Mouse (Mus musculus) E14TG2a.4 (cell line): ENCODE data around the gene Wwox.

Source experiments
- H3K27me3 ChIP-seq: 2 replicates; pipeline ENCODE4 v1.6.1; 2014; ENCODE audit warnings: low read length, control low read depth; ENCODE audit not compliant: insufficient read depth
- H3K36me3 ChIP-seq: 2 replicates; pipeline ENCODE4 v1.6.1; 2014; ENCODE audit warnings: low read length, control low read depth; ENCODE audit not compliant: insufficient read depth
- H3K4me1 ChIP-seq: replicated peaks from 2 replicates; pipeline ENCODE4 v1.6.1; 2014; ENCODE audit warnings: low read depth, low read length, control low read depth
- H3K4me3 ChIP-seq: replicated peaks from 2 replicates; pipeline ENCODE4 v1.5.1; 2014; ENCODE audit warnings: mild to moderate bottlenecking, low read length
- H3K9me3 ChIP-seq: 2 replicates; pipeline ENCODE4 v1.6.1; 2014; ENCODE audit warnings: low read length, control low read depth
- CTCF ChIP-seq: conservative IDR thresholded peaks from 2 replicates; pipeline ENCODE4 v1.5.1; 2014; ENCODE audit warnings: low read length
- NANOG ChIP-seq: IDR thresholded peaks from 2 replicates; pipeline ENCODE4 v1.6.1; 2014; ENCODE audit warnings: borderline replicate concordance, low read length, mixed read lengths
- POU5F1 ChIP-seq: IDR thresholded peaks from 2 replicates; pipeline ENCODE4 v1.6.1; 2014; ENCODE audit warnings: low read length, borderline replicate concordance

Gene Wwox

DNA sequence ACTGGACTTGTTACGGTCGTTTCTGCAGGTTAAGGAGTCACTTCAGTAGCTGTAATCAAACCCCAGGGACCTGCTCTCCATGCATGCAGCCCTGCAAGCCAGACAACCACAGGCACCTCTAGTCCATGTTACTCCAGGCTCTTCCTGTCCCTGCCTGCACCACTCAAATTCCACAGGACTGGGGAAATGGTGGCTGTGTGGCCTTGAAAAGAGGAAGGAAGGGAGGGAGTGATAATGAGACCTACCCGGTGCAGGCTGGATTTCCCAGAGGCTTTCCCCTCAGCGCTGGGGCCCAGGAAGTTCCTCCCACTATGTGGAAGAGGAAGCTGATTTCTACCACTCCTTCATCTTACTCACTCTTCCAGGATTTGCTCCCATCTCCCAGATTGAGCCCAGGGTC, 868.0 kb downstream of the Wwox start:
- H3K4me3 ChIP-seq = no peak overlapping the region
- no peaks in the 10 kb centered on the region for H3K4me1 ChIP-seq
- H3K36me3 ChIP-seq = no peaks in the 10 kb centered on the region
- H3K27me3 ChIP-seq = no peaks in the 10 kb centered on the region
- peaks cover 7% of the 10 kb centered on the region; the same call in 1 of the 2 replicates for H3K9me3 ChIP-seq
- TF ChIP-seq NANOG (no peak), POU5F1 (no peak), CTCF (no peak)

DNA sequence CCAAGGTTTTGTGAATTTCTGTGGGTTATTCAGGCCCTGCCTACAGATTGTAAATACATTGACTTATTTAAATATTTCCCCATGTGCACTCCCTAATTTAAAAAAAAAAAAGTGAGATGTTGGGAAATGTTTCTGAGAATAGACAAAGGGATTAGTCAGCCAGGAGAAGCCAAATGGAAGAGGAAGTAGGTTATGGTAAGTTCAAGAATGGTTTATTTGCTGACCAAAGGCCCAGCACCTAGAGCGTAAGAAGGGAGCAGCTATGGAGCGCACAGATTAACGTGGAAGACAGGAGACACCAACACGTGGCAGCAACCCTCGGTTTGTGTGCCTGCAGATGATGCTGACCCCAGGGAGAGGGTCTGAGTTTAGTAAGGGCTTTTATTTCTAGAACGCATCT, 871.5 kb downstream of the Wwox start:
- Histone ChIP-seq H3K4me3 (no peak overlapping the region), H3K27me3 (no peaks in the 10 kb centered on the region)
- TF ChIP-seq NANOG (no peak), POU5F1 (no peak), CTCF (no peak)

DNA sequence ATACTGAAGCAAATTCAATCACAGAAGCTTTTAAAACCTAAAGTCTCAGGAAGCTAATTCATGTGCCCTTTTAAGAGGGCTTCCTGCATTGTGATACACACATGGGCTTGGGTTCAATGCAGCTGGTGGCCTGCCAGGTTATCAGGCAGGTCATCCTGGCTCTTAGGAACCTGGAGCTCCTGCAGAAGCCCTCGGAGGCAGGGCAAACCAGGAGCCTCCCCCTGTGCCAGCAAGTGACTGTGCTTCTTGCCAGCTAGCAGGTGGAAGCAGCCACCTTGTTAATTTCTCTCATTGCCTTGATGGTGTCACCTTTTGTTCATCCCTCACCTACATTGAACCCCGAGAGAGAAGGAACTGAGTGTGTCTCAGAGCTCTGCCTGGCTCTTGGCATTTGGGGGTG, 872.9 kb downstream of the Wwox start:
- H3K9me3 ChIP-seq = no peaks in the 10 kb centered on the region
- H3K4me1 ChIP-seq = no peaks in the 10 kb centered on the region
- TF ChIP-seq NANOG (no peak), CTCF (no peak), POU5F1 (no peak)
- H3K27me3 ChIP-seq = no peaks in the 10 kb centered on the region
- no peaks in the 10 kb centered on the region for H3K36me3 ChIP-seq
- no peak overlapping the region for H3K4me3 ChIP-seq

More for the DNA sequence above, 871.5 kb downstream of the Wwox start:
- no peaks in the 10 kb centered on the region for H3K36me3 ChIP-seq
- H3K4me1 ChIP-seq = no peaks in the 10 kb centered on the region
- no peaks in the 10 kb centered on the region for H3K9me3 ChIP-seq

DNA sequence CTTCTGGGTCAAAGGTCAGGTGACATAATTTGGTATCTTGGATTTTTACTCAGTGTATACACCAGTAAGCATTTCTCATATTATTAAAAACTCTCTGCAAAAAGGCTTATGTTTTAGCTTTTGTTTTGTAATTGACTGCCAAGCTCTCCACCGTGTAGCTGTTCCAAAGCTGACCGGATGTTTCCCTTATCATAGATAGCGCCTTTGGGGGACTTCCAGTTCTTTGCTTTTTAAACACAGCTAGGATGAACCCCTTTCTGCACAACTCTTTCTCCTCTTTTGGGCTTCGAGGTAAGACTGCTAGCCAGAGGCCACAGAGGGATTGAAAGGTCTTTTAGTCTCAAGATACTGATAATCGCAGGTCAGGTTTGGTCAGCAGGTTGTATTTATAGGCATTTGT, 883.0 kb downstream of the Wwox start:
- H3K9me3 ChIP-seq = peaks cover 4% of the 10 kb centered on the region; the same call in 1 of the 2 replicates
- H3K4me1 ChIP-seq = no peaks in the 10 kb centered on the region
- no peak overlapping the region for H3K4me3 ChIP-seq
- no peaks in the 10 kb centered on the region; the same call in 1 of the 2 replicates for H3K27me3 ChIP-seq
- no peaks in the 10 kb centered on the region for H3K36me3 ChIP-seq
- TF ChIP-seq NANOG = no peak
- no peak for TF ChIP-seq CTCF
- no peak for TF ChIP-seq POU5F1

DNA sequence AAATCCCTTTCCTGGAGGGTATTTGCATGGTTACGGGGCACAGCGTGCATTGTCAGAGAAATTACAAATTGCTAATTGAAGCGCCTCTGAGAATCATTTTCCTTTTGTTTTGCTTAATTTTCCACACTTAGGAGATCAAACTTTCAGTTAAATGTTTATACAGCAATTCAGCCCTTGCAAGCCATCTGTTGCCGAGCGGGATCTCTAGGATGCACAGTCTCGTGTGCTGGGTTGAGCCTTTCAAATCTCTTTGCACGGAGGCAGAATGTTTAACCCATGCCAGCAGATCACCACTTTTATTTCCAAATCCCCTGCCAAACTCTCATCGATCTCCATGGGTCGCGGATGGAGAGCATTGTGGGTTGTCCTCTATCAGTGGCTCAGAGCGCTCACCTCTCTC, 891.2 kb downstream of the Wwox start:
- no peaks in the 10 kb centered on the region; the same call in 1 of the 2 replicates for H3K27me3 ChIP-seq
- no peaks in the 10 kb centered on the region for H3K36me3 ChIP-seq
- no peak overlapping the region for H3K4me3 ChIP-seq
- no peak for TF ChIP-seq POU5F1
- no peak for TF ChIP-seq CTCF
- TF ChIP-seq NANOG = no peak
- H3K4me1 ChIP-seq = no peaks in the 10 kb centered on the region
- H3K9me3 ChIP-seq = peaks cover 8% of the 10 kb centered on the region

DNA sequence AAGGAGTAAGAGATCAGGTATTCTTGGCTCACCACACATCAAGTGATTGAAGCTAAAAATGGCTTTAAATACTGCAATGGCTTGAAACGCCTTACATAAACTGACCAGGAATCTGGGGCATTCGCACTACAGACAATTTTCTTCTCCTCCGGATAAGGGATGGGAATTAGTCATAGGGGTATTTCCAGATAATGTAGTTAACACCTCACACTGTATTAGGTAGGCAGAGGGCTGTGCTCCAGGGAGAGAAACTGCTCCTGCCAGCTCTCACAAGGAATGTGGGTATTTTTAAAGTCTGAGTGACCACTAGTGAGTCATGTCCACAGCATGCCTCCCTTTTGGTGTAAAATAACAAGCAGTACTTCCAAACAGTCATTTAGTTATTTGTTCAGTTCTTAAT, 894.5 kb downstream of the Wwox start:
- no peaks in the 10 kb centered on the region for H3K36me3 ChIP-seq
- no peak overlapping the region for H3K4me3 ChIP-seq
- TF ChIP-seq CTCF (no peak), POU5F1 (no peak), NANOG (no peak)
- no peaks in the 10 kb centered on the region for H3K4me1 ChIP-seq
- H3K27me3 ChIP-seq = no peaks in the 10 kb centered on the region
- peaks cover 10% of the 10 kb centered on the region for H3K9me3 ChIP-seq

DNA sequence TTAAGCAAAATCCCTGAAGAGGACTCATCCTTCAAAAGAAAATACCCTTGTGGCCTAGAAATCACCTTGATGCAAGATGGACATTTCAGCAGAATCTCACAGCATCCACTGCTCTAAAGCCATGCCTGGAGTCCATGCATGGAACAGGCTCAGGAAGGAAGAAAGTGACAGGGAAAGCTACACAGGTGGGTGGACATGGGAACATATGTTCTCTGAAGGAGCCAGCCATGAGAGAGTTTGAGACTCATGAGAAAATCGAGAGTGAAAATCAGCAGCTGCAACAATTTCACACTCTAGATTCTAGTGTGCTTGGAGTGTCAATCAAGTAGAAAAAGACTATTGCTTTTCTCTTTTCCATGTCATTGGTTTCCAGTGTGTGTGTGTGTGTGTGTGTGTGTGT, 896.9 kb downstream of the Wwox start:
- TF ChIP-seq POU5F1 (no peak), CTCF (no peak), NANOG (no peak)
- no peaks in the 10 kb centered on the region for H3K4me1 ChIP-seq
- H3K27me3 ChIP-seq = no peaks in the 10 kb centered on the region
- no peak overlapping the region for H3K4me3 ChIP-seq
- no peaks in the 10 kb centered on the region for H3K36me3 ChIP-seq
- 0 out of 2 replicates have a peak, but pooled peaks cover 3% of the 10 kb centered on the region for H3K9me3 ChIP-seq

DNA sequence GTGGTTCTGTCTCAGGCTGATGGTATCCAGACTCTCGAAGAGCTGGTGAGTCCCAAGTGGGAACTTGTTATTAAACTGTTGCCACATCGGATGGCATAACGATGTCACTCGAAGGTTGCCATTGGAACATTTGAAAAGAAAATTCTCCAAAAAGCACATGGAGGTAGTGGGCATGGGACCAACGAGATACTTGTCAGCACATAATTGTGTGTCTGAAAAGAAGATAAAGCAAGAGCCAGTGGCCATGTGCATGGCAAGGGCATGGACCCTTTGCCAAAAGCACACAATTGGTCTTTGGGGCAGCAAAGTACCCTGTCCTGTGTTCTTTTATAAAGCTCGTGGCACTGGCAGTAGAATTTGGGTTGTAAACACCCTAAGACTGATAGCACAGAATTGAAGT, 909.2 kb downstream of the Wwox start:
- no peaks in the 10 kb centered on the region for H3K9me3 ChIP-seq
- H3K4me3 ChIP-seq = no peak overlapping the region
- no peaks in the 10 kb centered on the region; the same call in 1 of the 2 replicates for H3K27me3 ChIP-seq
- no peaks in the 10 kb centered on the region for H3K4me1 ChIP-seq
- TF ChIP-seq NANOG = no peak
- no peak for TF ChIP-seq CTCF
- no peak for TF ChIP-seq POU5F1
- H3K36me3 ChIP-seq = no peaks in the 10 kb centered on the region

DNA sequence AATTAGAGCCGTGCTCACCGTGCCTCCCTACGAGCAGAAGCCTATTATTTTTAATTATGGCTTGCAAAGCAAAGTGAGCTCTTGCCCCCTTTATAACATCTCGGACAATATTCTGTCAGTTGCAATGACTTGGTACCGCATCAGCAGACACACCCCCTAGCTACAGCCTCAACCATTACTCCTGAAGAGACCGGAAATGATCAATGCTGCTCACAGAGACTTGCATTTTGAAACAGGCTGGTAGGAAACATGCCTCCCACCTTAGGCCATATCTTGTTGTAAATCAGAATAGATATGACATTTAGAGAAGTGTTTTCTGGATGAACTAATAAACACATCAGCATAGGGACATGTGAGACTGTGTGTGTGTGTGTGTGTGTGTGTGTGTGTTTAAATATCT, 911.3 kb downstream of the Wwox start:
- TF ChIP-seq NANOG = no peak
- no peak for TF ChIP-seq POU5F1
- TF ChIP-seq CTCF = no peak
- H3K4me3 ChIP-seq = no peak overlapping the region
- no peaks in the 10 kb centered on the region for H3K36me3 ChIP-seq
- H3K27me3 ChIP-seq = no peaks in the 10 kb centered on the region; the same call in 1 of the 2 replicates
- peaks cover 8% of the 10 kb centered on the region; the same call in 1 of the 2 replicates for H3K9me3 ChIP-seq
- H3K4me1 ChIP-seq = no peaks in the 10 kb centered on the region
